Mouse (Mus musculus) right cerebral cortex, adult 18-20 months (tissue): ENCODE measurements at regions not wholly inside any gene's neighbourhood (a gene's known extent, or its start where the extent isn't known, plus 50 kb on each side); places are given as distances from the start of the nearest gene placed in this dataset.

ENCODE experiments used
- DNase-seq: peaks from one replicate; pipeline ENCODE4 v3.0.0; 2022; ENCODE audit warnings: mixed read lengths

DNA sequence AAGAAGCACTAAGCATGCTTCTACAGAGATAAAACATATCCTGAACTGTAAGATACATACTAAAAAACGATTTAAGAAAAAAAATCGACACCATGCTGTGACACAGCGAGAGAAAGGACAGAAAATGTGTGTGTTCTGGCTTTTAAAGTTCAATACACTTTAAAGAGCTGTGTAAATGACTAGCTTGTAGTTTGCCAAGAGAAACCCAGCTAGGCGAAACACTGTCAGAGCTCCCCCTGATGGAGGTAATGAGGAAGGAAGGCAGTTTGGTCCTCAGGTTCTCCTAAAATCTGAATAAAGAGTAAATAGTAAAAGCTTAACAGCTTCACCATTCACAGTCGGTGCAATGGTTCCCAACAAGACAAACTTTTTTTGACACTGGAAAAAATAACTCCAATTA, 67.1 kb upstream of the Gabrg2 start:
- peak; percentile 63 for DNase-seq

DNA sequence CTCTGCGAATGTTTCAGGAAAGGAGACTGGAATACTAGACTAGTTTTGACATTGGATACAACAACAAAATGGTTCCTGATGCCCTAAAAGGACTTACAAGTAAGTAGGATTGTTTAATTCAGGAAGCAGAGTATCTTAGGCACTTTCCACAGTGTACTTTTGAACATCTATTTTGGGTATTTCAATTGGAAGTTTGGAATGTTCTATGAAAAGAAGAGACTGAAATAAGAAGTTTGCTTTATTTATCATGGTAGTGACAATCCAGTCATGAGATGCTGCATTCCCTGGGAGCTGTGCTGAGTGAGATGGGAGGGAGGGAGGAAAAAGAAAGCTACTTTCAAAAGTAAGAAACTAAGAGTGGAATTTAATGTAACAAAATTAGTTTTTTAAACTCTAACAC, 50.9 kb upstream of the Gabrg2 start:
- DNase-seq: no peak
